Mouse (Mus musculus): Measurements from ENCODE around the gene Crip1. TPM values are rescaled to one million over a fixed set of nuclear protein-coding genes. Genes with fewer than 3 reads are reported as not detected.

Crip1 gene
- polyA plus RNA-seq, 1 experiment from 2014 or later, result 293 TPM

DNA sequence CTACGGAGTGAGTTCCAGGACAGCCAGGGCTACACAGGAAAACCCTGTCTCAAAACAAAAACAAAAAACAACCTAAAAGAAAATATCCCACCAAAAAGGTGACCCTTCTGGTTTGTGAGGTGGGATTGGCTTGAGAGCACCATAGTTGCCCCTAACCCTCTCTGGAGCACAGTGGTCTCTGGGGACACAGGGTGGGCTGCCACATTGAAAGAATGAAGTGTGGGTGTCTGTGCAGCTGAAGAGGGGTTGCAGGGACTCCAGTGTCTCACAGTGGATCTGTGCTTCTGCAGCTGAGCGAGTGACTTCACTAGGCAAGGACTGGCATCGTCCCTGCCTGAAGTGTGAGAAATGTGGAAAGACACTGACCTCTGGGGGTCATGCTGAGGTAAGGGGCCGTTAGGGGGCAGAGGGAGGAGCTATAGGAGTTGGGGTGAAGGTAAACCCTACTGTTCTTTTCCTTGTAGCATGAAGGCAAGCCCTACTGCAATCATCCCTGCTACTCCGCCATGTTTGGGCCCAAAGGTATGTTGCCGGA lies 6.9 kb downstream of the Crip1 start:
- no peak for ATAC-seq (ENCODE audit: low FRiP score, low TSS enrichment)
- peak overlapping the region; percentile 95; the same call in 1 of the 2 replicates for H3K4me2 ChIP-seq (replicated peaks; ENCODE audit: low read depth, low read length)
- H3K27ac ChIP-seq (ENCODE audit: low read length), result no peak overlapping the region
- WGBS, result 79% methylated on average over 6 of the region's 6 CpGs
- no peaks in the 10 kb centered on the region; the same call in 1 of the 2 replicates for H3K27me3 ChIP-seq (ENCODE audit: insufficient read depth, low read length)
- no peak overlapping the region for H3K9ac ChIP-seq (replicated peaks; ENCODE audit: low read length)
- H3K9me3 ChIP-seq (ENCODE audit: low read length), result no peaks in the 10 kb centered on the region
- H3K4me3 ChIP-seq (ENCODE audit: low read length), result no peak overlapping the region
- no peaks in the 10 kb centered on the region for H3K36me3 ChIP-seq (ENCODE audit: insufficient read depth, low read length)
- H3K4me1 ChIP-seq (ENCODE audit: insufficient read depth, low read length), result peaks cover 44% of the 10 kb centered on the region

DNA sequence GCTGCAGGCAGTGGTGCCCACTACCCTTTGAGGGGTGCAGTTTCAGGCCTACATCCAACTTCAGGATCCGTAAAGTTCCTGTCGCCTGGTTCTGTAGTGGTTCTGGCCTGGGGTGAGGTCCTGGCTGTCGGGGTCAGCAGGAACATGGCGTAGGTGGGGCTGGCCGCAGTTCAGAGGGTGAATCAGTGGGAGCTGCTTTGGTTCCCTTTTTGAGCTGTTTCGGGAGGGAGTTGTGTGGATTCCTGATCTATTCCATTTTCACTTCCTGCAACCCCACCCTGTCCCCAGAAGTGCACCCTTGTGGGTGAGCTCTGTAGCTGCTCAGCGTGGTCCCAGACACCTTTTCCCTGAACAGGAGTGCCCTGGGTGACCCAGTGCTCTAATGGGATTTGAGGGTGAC lies 7.9 kb downstream of the Crip1 start:
- Histone ChIP-seq H3K4me2 (replicated peaks; ENCODE audit: low read depth, low read length) (no peak overlapping the region), H3K9ac (replicated peaks; ENCODE audit: low read length) (no peak overlapping the region), H3K4me1 (ENCODE audit: insufficient read depth, low read length) (peaks cover 34% of the 10 kb centered on the region), H3K4me3 (ENCODE audit: low read length) (no peak overlapping the region), H3K27ac (ENCODE audit: low read length) (no peak overlapping the region), H3K27me3 (ENCODE audit: insufficient read depth, low read length) (no peaks in the 10 kb centered on the region; the same call in 1 of the 2 replicates), H3K9me3 (ENCODE audit: low read length) (no peaks in the 10 kb centered on the region), H3K36me3 (ENCODE audit: insufficient read depth, low read length) (no peaks in the 10 kb centered on the region)
- no peak for ATAC-seq (ENCODE audit: low FRiP score, low TSS enrichment)
- 90% methylated on average over 7 of the region's 7 CpGs for WGBS

DNA sequence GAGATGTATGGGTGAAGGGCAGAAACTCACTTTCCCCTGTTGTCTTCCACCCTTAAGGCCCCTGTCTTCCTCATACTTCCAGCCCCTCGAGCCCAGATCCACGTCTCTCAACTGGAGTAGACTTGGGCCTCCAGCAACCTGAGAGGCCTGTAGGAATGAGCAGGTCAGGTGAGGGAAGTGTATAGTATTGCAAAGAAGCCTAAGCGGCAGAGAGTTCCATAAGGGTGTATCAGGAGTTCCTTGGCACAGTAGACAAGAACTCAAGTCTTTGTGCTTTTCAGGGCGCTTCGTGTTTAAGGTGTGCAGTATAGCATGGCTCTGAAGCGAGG lies 8.6 kb downstream of the Crip1 start:
- Histone ChIP-seq H3K36me3 (ENCODE audit: insufficient read depth, low read length) (no peaks in the 10 kb centered on the region), H3K4me3 (ENCODE audit: low read length) (peak overlapping the region; percentile 74), H3K9ac (replicated peaks; ENCODE audit: low read length) (peak overlapping the region; percentile 67), H3K27me3 (ENCODE audit: insufficient read depth, low read length) (no peaks in the 10 kb centered on the region; the same call in 1 of the 2 replicates), H3K27ac (ENCODE audit: low read length) (peak overlapping the region; percentile 90), H3K4me1 (ENCODE audit: insufficient read depth, low read length) (peaks cover 34% of the 10 kb centered on the region), H3K4me2 (replicated peaks; ENCODE audit: low read depth, low read length) (peak overlapping the region; percentile 71), H3K9me3 (ENCODE audit: low read length) (no peaks in the 10 kb centered on the region)
- WGBS, result 71% methylated on average over 6 of the region's 6 CpGs
- no peak for ATAC-seq (ENCODE audit: low FRiP score, low TSS enrichment)

DNA sequence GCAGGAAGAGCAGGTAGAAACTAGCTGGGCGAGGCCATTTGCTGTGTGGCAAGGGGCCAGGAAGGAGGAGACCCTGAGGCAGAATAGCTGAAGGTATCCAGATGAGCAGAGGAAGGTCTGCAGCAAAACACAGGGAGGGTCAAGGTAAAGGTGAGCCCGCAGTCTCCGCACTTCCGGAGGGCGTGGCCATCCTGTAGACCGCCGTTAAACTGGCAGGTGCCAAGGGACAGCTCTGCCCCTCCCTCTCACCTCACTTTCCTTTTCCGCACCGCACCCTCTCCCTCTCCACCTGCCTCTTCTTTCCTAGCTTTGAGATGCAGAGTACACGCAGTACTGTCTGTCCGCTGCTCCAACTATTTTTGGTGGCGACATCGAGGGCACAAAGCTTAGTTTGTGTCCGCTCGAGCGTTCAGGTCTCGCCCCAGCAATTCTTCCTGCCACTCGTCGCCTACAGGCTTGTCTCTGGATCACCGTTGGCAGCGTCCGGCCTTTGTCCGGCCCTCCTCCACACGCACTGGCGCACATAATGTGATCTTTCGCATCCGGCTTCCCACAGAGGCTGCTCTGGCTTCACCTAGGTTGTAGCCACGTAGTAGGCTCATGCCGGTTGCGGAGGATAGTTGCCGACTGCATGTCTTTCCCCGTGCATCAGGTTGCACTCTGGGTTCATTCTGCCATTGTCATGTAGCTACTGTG lies 9.1 kb downstream of the Crip1 start:
- ATAC-seq (ENCODE audit: low FRiP score, low TSS enrichment), result peak; percentile 5; the same call in 1 of the 2 replicates
- WGBS, result 4% methylated on average over 32 of the region's 32 CpGs

DNA sequence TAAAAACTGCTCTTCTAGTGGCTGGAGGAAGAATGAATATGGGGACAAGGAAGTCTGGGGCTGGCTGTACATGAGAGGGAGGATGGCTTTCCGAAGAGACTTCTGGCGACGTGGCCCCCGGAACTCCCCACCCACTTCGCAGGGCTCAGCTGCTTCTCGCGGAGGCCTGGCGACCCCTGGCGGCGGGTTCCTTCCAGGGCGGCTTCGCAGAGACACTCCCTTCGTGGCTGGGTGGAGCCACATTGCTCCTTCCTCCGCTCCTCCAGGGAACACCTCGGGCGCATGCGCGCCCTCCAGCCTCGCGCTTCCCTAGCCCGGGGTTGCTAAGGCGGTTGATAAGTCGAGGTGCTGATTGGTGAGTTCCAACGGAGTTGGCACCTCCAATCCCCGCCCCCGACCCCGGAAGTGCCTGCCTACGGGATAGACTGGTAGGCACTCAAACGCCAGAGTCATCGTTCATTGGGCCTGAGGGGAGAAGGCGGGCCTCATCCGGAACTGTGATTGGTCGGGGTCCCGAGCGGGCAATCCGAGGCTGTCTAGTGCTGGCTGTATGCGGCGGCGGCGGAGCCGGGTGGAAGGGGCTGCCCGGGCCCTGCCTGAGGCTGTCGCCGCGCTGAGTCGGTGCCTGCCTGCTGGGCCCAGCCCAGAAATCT lies 9.9 kb downstream of the Crip1 start, which contains the start of gene Tedc1:
Tedc1 (plus strand) TSS at position 535 of the 653 bp plus-strand sequence.
- WGBS, result under 1% methylated on average over 46 of the region's 46 CpGs
- H3K27ac ChIP-seq (ENCODE audit: low read length), result peak within 1 kb of the TSS; percentile 90
- ATAC-seq (ENCODE audit: low FRiP score, low TSS enrichment), result peak; percentile 96

More for the DNA sequence above, 9.1 kb downstream of the Crip1 start:
- Histone ChIP-seq H3K9ac (replicated peaks; ENCODE audit: low read length) (peak overlapping the region; percentile 67), H3K27ac (ENCODE audit: low read length) (peak overlapping the region; percentile 90), H3K9me3 (ENCODE audit: low read length) (no peaks in the 10 kb centered on the region), H3K4me1 (ENCODE audit: insufficient read depth, low read length) (peaks cover 34% of the 10 kb centered on the region), H3K4me2 (replicated peaks; ENCODE audit: low read depth, low read length) (peak overlapping the region; percentile 71), H3K4me3 (ENCODE audit: low read length) (peak overlapping the region; percentile 74), H3K27me3 (ENCODE audit: insufficient read depth, low read length) (no peaks in the 10 kb centered on the region; the same call in 1 of the 2 replicates), H3K36me3 (ENCODE audit: insufficient read depth, low read length) (no peaks in the 10 kb centered on the region)

DNA sequence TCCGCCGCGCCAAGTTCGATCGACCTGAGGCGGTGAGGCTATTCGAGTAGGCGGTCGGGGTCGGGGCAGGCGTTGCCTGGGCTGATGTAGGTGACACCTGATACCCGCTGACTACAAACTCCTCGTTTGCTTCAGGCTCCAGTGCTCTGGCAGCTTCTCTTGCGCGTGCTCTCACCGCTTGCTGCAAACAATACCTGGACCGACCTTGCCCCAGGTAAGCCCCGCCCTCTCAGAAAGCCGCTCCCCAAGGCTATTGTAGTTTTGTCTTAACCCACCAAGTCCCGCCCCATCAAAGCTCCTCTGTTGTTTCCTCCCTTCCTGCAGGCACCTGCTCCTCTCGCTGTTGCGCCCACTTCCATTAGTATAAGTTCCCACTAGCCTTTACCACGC lies 10.4 kb downstream of the Crip1 start:
- Histone ChIP-seq H3K9me3 (ENCODE audit: low read length) (no peaks in the 10 kb centered on the region), H3K27me3 (ENCODE audit: insufficient read depth, low read length) (no peaks in the 10 kb centered on the region), H3K4me3 (ENCODE audit: low read length) (peak overlapping the region; percentile 74), H3K4me2 (replicated peaks; ENCODE audit: low read depth, low read length) (peak overlapping the region; percentile 76), H3K4me1 (ENCODE audit: insufficient read depth, low read length) (peaks cover 29% of the 10 kb centered on the region), H3K27ac (ENCODE audit: low read length) (peak overlapping the region; percentile 82), H3K36me3 (ENCODE audit: insufficient read depth, low read length) (0 out of 2 replicates have a peak, but pooled peaks cover 5% of the 10 kb centered on the region), H3K9ac (replicated peaks; ENCODE audit: low read length) (peak overlapping the region; percentile 72)
- peak; percentile 56 for ATAC-seq (ENCODE audit: low FRiP score, low TSS enrichment)
- WGBS, result under 1% methylated on average over 23 of the region's 23 CpGs

More for the DNA sequence above, 9.9 kb downstream of the Crip1 start, which contains the start of gene Tedc1:
- H3K4me2 ChIP-seq (replicated peaks; ENCODE audit: low read depth, low read length), result peak within 1 kb of the TSS; percentile 76
- H3K4me3 ChIP-seq (ENCODE audit: low read length), result peak within 1 kb of the TSS; percentile 74
- no peaks in the 10 kb centered on the region for H3K27me3 ChIP-seq (ENCODE audit: insufficient read depth, low read length)
- H3K4me1 ChIP-seq (ENCODE audit: insufficient read depth, low read length), result peaks cover 34% of the 10 kb centered on the region
- H3K36me3 ChIP-seq (ENCODE audit: insufficient read depth, low read length), result no peaks in the 10 kb centered on the region
- H3K9me3 ChIP-seq (ENCODE audit: low read length), result no peaks in the 10 kb centered on the region
- H3K9ac ChIP-seq (replicated peaks; ENCODE audit: low read length), result peak within 1 kb of the TSS; percentile 72

DNA sequence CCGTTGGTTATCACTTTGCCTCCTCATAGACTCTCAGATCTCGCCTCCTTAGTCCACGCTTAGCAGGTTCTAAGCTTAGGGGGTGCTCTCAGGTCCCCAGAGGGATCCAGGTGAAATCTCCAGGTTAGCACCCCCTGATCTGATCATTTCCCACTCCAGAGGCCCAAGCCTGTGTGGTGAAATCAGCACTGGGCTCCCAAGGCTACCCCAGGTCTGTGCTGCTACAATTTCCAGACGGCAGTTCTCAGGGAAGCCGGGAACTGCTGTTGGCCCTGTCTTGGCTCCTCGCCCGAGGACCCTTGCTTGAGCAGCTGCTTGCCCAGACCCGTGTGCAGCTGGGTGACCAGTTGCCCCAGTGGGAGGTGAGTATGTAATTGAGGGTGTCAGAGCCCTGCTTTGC lies 10.9 kb downstream of the Crip1 start:
- ATAC-seq (ENCODE audit: low FRiP score, low TSS enrichment), result no peak
- peak overlapping the region; percentile 72 for H3K9ac ChIP-seq (replicated peaks; ENCODE audit: low read length)
- 21% methylated on average over 8 of the region's 8 CpGs for WGBS

DNA sequence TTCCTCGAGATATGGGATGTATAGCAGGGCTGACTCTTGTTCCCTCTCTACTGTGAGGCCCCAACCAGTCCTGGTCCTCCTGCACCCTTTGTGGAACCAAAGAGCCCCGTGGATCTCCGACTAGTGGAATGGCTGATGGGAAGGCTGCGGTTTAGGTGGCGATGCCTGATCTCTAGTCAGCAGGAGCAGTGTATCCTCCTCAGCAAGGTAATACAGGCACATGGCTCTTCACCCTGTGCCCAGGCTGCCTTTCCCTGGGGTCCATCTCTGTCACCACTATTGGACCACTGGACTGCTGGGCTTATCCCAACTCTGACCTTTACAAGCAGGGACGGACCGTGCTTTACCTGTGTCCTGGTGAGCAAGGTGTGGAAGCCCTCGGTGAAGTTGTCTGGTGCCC lies 11.4 kb downstream of the Crip1 start:
- no peak for ATAC-seq (ENCODE audit: low FRiP score, low TSS enrichment)
- Histone ChIP-seq H3K36me3 (ENCODE audit: insufficient read depth, low read length) (0 out of 2 replicates have a peak, but pooled peaks cover 6% of the 10 kb centered on the region), H3K27ac (ENCODE audit: low read length) (no peak overlapping the region), H3K4me2 (replicated peaks; ENCODE audit: low read depth, low read length) (peak overlapping the region; percentile 76), H3K4me1 (ENCODE audit: insufficient read depth, low read length) (peaks cover 19% of the 10 kb centered on the region), H3K27me3 (ENCODE audit: insufficient read depth, low read length) (no peaks in the 10 kb centered on the region), H3K9ac (replicated peaks; ENCODE audit: low read length) (0 out of 2 replicates have a peak overlapping the region, but pooled peaks have one; percentile 72), H3K9me3 (ENCODE audit: low read length) (no peaks in the 10 kb centered on the region), H3K4me3 (ENCODE audit: low read length) (peak overlapping the region; percentile 74; the same call in 1 of the 2 replicates)
- 89% methylated on average over 8 of the region's 8 CpGs for WGBS

More for the DNA sequence above, 10.9 kb downstream of the Crip1 start:
- H3K27ac ChIP-seq (ENCODE audit: low read length), result peak overlapping the region; percentile 82
- H3K36me3 ChIP-seq (ENCODE audit: insufficient read depth, low read length), result 0 out of 2 replicates have a peak, but pooled peaks cover 6% of the 10 kb centered on the region
- H3K4me2 ChIP-seq (replicated peaks; ENCODE audit: low read depth, low read length), result peak overlapping the region; percentile 76
- peak overlapping the region; percentile 74 for H3K4me3 ChIP-seq (ENCODE audit: low read length)
- no peaks in the 10 kb centered on the region for H3K27me3 ChIP-seq (ENCODE audit: insufficient read depth, low read length)
- no peaks in the 10 kb centered on the region for H3K9me3 ChIP-seq (ENCODE audit: low read length)
- H3K4me1 ChIP-seq (ENCODE audit: insufficient read depth, low read length), result peaks cover 25% of the 10 kb centered on the region

DNA sequence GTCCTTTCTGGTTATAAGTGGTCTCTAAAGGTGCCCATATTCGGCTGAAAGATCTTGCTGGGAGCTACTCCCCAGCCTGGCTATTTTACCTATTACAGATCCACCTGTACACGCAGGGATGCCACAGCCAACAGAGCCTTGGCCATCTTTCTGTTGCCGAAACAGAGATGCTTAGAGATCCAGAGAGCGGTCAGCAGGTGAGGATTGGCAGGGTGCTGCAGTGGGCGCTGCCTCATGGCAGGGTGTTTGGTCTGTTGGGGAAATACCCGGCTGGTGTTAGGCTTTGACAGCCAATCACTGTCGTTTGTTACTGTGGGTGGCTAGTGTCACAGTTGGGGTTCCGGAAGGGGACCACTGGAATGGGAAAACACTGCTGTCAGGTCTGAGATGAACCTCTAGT lies 11.9 kb downstream of the Crip1 start:
- H3K9ac ChIP-seq (replicated peaks; ENCODE audit: low read length), result no peak overlapping the region
- H3K4me2 ChIP-seq (replicated peaks; ENCODE audit: low read depth, low read length), result no peak overlapping the region
- no peak overlapping the region for H3K4me3 ChIP-seq (ENCODE audit: low read length)
- H3K27ac ChIP-seq (ENCODE audit: low read length), result no peak overlapping the region
- H3K36me3 ChIP-seq (ENCODE audit: insufficient read depth, low read length), result peaks cover 9% of the 10 kb centered on the region; the same call in 1 of the 2 replicates
- no peak for ATAC-seq (ENCODE audit: low FRiP score, low TSS enrichment)
- H3K27me3 ChIP-seq (ENCODE audit: insufficient read depth, low read length), result no peaks in the 10 kb centered on the region
- 91% methylated on average over 8 of the region's 8 CpGs for WGBS
- peaks cover 19% of the 10 kb centered on the region for H3K4me1 ChIP-seq (ENCODE audit: insufficient read depth, low read length)
- no peaks in the 10 kb centered on the region for H3K9me3 ChIP-seq (ENCODE audit: low read length)
